Mouse (Mus musculus): ENCODE data around the gene Fam222b. TPM values are rescaled to one million over a fixed set of nuclear protein-coding genes. Genes with fewer than 3 reads are reported as not detected.
"Not testable (repeated sequence)": the region's sequence is repeated elsewhere in the genome, so short reads cannot be mapped to it uniquely, and the experiment has no call there.

The Fam222b gene
- polyA plus RNA-seq, 1 experiment from 2014 or later: 21.1 TPM

DNA sequence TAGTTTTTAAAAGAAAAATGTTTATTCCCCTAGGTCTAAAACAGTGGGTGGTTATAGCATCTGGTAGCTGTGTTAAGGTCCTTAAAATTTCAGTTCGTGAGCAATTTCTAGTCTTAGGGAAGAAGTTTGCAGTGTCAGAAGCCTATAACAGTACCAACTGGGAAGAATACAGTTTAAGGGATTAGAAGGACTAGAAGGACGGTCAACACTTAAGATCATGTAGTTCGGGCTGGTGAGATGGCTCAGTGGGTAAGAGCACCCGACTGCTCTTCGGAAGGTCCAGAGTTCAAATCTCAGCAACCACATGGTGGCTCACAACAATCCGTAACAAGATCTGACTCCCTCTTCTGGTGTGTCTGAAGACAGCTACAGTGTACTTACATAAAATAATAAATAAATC is 90.2 kb downstream of the Fam222b start:
- not testable (repeated sequence) for H3K27ac ChIP-seq (ENCODE audit: low read length); H3K9me3 ChIP-seq (ENCODE audit: control insufficient read depth, low read length); ATAC-seq; H3K4me3 ChIP-seq (replicated peaks; ENCODE audit: low read length); H3K4me2 ChIP-seq (ENCODE audit: low read length); H3K27me3 ChIP-seq (replicated peaks; ENCODE audit: control insufficient read depth, insufficient read depth, low read length); H3K9ac ChIP-seq (replicated peaks; ENCODE audit: low read depth, low read length)
- H3K4me1 ChIP-seq (replicated peaks; ENCODE audit: control insufficient read depth, insufficient read depth, low read length): peaks cover 31% of the 10 kb centered on the region
- H3K36me3 ChIP-seq (ENCODE audit: control insufficient read depth, insufficient read depth): peaks cover 17% of the 10 kb centered on the region
- 94% methylated on average over 6 of the region's 6 CpGs for WGBS

DNA sequence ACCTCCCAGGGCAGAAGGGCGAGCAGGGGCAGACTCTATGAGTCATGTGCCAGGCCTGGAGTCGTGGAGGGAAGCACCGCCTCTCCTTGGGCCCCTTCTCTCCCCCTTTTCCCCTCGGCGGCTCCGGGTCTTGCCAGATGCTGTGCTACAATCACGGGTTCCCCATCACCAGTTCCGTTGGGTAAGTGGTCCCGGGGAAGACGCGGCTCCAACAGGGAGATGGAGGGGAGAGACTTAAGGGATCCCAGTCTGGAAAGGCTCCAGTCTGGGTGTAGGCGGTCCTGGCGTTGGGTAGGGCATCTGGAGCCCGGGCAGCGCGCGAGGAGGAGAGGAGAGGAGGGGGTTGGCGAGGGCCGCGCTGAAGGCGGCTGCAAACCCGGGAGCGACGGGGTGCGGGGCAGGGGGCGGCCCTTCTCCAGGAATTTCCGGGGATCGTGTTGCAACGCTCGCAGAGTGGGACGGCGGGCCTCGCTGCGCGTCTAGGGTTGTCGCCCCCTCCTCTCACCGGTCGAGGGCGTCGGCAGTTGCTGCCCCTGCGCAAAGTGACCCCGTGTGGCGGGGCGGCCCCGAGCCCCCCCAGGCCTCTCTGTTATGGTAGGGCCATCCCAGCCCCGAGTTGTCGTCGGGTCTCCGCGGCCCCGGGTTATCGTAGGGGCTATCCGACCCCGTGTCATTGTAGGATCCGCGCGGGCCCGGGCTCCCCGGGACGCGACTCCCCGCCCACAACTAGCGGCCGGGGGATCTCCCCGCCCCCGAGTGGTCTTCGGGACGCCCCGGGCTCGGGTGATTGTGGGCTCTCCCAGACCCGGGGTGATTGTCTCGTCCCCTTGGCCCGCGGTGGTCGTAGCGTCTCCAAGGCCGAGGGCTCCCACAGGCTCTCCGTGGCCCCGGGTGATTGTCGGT is 94.1 kb downstream of the Fam222b start, which contains the start of gene Rab34:
Rab34 (plus strand) TSS at position 100 of the 903 bp plus-strand sequence.
- H3K4me1 ChIP-seq (replicated peaks; ENCODE audit: control insufficient read depth, insufficient read depth, low read length): peaks cover 20% of the 10 kb centered on the region
- WGBS: under 1% methylated on average over 75 of the region's 80 CpGs
- peaks cover 14% of the 10 kb centered on the region; the same call in 1 of the 2 replicates for H3K36me3 ChIP-seq (ENCODE audit: control insufficient read depth, insufficient read depth)
- peak within 1 kb of the TSS; percentile 74 for H3K4me3 ChIP-seq (replicated peaks; ENCODE audit: low read length)
- ATAC-seq: peak; percentile 84
- H3K27me3 ChIP-seq (replicated peaks; ENCODE audit: control insufficient read depth, insufficient read depth, low read length): no peaks in the 10 kb centered on the region
- peak within 1 kb of the TSS; percentile 92 for H3K9ac ChIP-seq (replicated peaks; ENCODE audit: low read depth, low read length)
- H3K27ac ChIP-seq (ENCODE audit: low read length): peak within 1 kb of the TSS; percentile 94
- H3K9me3 ChIP-seq (ENCODE audit: control insufficient read depth, low read length): no peaks in the 10 kb centered on the region
- peak within 1 kb of the TSS; percentile 60 for H3K4me2 ChIP-seq (ENCODE audit: low read length)

DNA sequence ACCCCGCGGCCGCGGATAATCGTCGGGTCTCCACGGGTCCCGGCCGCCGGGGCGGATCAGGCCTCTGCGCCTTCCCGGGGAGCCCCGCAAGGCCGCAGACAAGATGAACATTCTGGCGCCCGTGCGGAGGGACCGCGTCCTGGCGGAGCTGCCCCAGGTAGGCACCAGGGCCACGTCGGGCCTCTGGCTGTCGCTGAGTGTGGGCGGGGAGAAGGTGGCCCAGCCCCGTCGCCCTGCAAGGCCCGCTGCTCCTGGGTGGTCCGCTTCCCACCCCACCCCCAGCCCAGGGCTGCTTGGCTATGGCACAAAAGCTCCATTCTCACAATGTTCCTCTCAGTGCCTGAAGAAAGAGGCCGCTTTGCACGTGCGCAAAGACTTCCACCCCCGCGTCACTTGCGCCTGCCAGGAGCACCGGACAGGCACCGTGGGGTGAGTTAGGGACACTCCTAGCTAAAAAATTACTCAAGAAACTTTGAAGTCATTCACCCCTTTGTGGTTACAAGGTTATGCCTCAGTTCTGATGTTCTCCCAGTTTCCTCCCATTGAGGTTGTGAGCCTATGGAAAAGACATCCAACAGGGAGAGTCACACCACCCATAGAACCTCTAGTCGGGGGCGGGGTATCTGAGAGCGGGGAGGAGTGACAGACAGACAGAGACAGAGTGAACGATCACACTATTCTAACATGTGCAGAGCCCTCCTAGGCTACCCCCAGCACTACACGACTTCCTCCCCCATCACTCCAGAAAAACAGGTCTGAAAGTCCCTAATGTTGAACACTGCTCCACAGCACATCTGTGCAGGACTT is 95.0 kb downstream of the Fam222b start:
- peak; percentile 81 for ATAC-seq
- Histone ChIP-seq H3K9ac (replicated peaks; ENCODE audit: low read depth, low read length) (peak overlapping the region; percentile 92), H3K4me2 (ENCODE audit: low read length) (peak overlapping the region; percentile 60), H3K27ac (ENCODE audit: low read length) (peak overlapping the region; percentile 94), H3K9me3 (ENCODE audit: control insufficient read depth, low read length) (no peaks in the 10 kb centered on the region), H3K4me1 (replicated peaks; ENCODE audit: control insufficient read depth, insufficient read depth, low read length) (peaks cover 17% of the 10 kb centered on the region), H3K36me3 (ENCODE audit: control insufficient read depth, insufficient read depth) (peaks cover 14% of the 10 kb centered on the region; the same call in 1 of the 2 replicates), H3K4me3 (replicated peaks; ENCODE audit: low read length) (peak overlapping the region; percentile 74), H3K27me3 (replicated peaks; ENCODE audit: control insufficient read depth, insufficient read depth, low read length) (no peaks in the 10 kb centered on the region)
- WGBS: under 1% methylated on average over 42 of the region's 42 CpGs

DNA sequence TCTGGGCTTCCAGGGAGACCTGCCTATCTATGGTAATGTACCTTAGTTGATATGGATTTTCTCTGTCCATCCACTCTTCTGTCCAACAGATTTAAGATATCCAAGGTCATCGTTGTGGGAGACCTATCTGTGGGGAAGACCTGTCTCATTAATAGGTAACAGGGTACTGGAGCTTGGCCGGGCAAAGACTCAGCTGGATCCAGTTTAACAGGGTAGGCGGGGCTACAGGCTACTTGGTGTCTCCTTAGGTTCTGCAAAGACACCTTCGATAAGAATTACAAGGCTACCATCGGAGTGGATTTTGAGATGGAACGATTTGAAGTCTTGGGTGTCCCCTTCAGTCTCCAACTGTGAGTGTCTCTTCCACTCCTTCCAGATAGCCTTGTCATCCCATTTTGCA is 95.6 kb downstream of the Fam222b start:
- H3K4me1 ChIP-seq (replicated peaks; ENCODE audit: control insufficient read depth, insufficient read depth, low read length): peaks cover 22% of the 10 kb centered on the region
- peak overlapping the region; percentile 74 for H3K4me3 ChIP-seq (replicated peaks; ENCODE audit: low read length)
- no peak overlapping the region for H3K9ac ChIP-seq (replicated peaks; ENCODE audit: low read depth, low read length)
- H3K4me2 ChIP-seq (ENCODE audit: low read length): peak overlapping the region; percentile 60
- peaks cover 14% of the 10 kb centered on the region; the same call in 1 of the 2 replicates for H3K36me3 ChIP-seq (ENCODE audit: control insufficient read depth, insufficient read depth)
- peak overlapping the region; percentile 94; the same call in 1 of the 2 replicates for H3K27ac ChIP-seq (ENCODE audit: low read length)
- 76% methylated on average over 6 of the region's 6 CpGs for WGBS
- no peak for ATAC-seq
- no peaks in the 10 kb centered on the region for H3K27me3 ChIP-seq (replicated peaks; ENCODE audit: control insufficient read depth, insufficient read depth, low read length)
- H3K9me3 ChIP-seq (ENCODE audit: control insufficient read depth, low read length): no peaks in the 10 kb centered on the region

DNA sequence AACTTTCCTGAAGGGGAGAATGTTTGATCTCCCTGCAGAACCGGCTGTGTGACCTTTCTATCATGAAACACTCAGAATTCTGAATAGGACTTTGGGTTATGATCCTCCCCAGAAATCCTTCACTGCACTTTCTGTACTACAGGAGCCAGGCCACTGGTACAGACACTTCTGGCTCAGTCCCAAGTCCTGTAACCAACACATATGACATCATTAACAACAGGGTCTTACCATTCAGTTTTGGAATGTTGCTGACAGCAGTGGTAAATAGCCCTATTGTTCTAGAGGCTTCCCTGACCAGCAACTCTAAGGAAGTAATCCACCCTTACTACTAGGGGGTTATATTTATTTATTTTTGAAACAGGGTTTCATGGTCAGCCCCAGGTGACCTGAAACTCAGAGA is 98.7 kb downstream of the Fam222b start, which contains the start of gene Proca1:
Proca1 (plus strand) TSS at position 280 of the 400 bp plus-strand sequence.
- WGBS: 81% methylated on average over 1 of the region's 1 CpGs
- Histone ChIP-seq H3K4me2 (ENCODE audit: low read length) (no peak within 1 kb of the TSS), H3K9ac (replicated peaks; ENCODE audit: low read depth, low read length) (no peak within 1 kb of the TSS), H3K27ac (ENCODE audit: low read length) (no peak within 1 kb of the TSS), H3K36me3 (ENCODE audit: control insufficient read depth, insufficient read depth) (peaks cover 14% of the 10 kb centered on the region; the same call in 1 of the 2 replicates), H3K4me3 (replicated peaks; ENCODE audit: low read length) (no peak within 1 kb of the TSS), H3K4me1 (replicated peaks; ENCODE audit: control insufficient read depth, insufficient read depth, low read length) (peaks cover 19% of the 10 kb centered on the region), H3K9me3 (ENCODE audit: control insufficient read depth, low read length) (no peaks in the 10 kb centered on the region), H3K27me3 (replicated peaks; ENCODE audit: control insufficient read depth, insufficient read depth, low read length) (no peaks in the 10 kb centered on the region)
- no peak for ATAC-seq

DNA sequence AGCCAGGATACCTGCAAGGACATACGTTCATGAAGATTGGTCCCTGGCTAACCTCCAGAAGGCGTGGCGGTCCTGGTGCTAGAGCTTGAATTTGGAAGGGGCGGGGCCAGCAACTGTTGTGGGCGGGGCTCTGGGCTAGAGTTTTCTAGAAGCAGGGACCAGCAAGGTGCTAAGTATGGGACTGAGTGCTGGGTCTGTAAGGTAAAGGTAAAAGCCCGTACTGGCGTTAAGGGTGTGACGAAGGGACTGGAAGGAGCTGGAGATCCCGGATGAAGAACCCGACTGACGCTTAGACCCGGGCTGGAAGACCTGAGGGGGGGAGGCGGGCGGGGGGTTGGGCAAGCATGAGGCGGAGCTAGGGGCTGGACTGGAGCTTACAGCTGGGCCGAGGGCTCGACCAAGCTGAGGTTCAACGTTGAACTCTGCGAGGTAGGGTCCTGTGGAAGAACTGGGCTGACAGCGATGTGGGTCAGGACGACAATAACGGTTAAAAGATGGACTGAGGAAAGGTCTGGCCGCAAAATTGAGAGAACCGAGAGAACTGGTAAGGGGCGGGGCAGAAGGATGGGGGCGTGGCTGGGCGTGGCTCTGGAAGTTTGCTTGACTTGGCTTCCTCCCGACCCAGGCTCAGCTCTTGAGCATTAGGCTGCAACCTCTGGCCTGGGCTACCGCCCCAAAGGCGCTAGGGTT is 100.1 kb downstream of the Fam222b start:
- peak overlapping the region; percentile 28 for H3K4me3 ChIP-seq (replicated peaks; ENCODE audit: low read length)
- no peaks in the 10 kb centered on the region for H3K27me3 ChIP-seq (replicated peaks; ENCODE audit: control insufficient read depth, insufficient read depth, low read length)
- ATAC-seq: 0 out of 2 replicates have a peak, but pooled peaks have one; percentile 48
- H3K4me2 ChIP-seq (ENCODE audit: low read length): peak overlapping the region; percentile 43
- peaks cover 14% of the 10 kb centered on the region; the same call in 1 of the 2 replicates for H3K36me3 ChIP-seq (ENCODE audit: control insufficient read depth, insufficient read depth)
- H3K27ac ChIP-seq (ENCODE audit: low read length): no peak overlapping the region
- H3K9me3 ChIP-seq (ENCODE audit: control insufficient read depth, low read length): no peaks in the 10 kb centered on the region
- peaks cover 15% of the 10 kb centered on the region for H3K4me1 ChIP-seq (replicated peaks; ENCODE audit: control insufficient read depth, insufficient read depth, low read length)
- WGBS: 4% methylated on average over 30 of the region's 30 CpGs
- no peak overlapping the region; the same call in 1 of the 2 replicates for H3K9ac ChIP-seq (replicated peaks; ENCODE audit: low read depth, low read length)

DNA sequence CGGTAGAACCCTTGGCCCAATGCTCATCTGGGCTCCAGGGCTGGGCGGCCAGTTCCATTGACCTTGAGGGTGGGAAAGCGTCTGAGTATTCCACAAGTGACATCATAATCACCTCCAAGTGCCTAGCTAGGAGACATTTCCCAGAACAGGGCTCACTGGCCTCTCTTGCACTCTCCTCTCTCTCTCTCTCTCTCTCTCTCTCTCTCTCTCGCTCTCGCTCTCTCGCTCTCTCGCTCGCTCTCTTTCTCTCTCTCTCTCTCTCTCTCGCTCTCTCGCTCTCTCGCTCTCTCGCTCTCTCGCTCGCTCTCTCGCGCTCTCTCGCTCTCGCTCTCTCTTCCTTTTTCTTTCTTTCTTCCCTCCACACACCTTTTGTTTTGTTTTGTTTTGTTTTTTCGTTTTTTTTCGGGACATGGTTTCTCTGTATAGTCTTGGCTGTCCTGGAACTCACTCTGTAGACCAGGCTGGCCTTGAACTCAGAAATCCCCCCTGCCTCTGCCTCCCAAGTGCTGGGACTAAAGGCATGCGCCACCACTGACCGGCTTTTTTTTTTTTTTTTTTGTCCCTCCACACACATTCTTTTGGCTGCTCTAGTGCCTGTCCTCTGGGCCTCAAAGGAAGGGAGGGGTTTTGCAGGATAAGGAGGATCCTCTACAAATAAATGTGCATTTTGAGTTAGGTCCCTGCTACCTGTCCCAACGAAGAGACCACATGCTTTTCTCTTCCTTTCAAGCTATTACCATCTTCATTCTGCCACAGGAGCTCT is 100.8 kb downstream of the Fam222b start:
- H3K36me3 ChIP-seq (ENCODE audit: control insufficient read depth, insufficient read depth): peaks cover 14% of the 10 kb centered on the region; the same call in 1 of the 2 replicates
- peaks cover 8% of the 10 kb centered on the region for H3K4me1 ChIP-seq (replicated peaks; ENCODE audit: control insufficient read depth, insufficient read depth, low read length)
- no peaks in the 10 kb centered on the region for H3K9me3 ChIP-seq (ENCODE audit: control insufficient read depth, low read length)
- peak overlapping the region; percentile 43 for H3K4me2 ChIP-seq (ENCODE audit: low read length)
- H3K27me3 ChIP-seq (replicated peaks; ENCODE audit: control insufficient read depth, insufficient read depth, low read length): no peaks in the 10 kb centered on the region
- ATAC-seq: no peak
- H3K9ac ChIP-seq (replicated peaks; ENCODE audit: low read depth, low read length): no peak overlapping the region
- H3K27ac ChIP-seq (ENCODE audit: low read length): no peak overlapping the region
- H3K4me3 ChIP-seq (replicated peaks; ENCODE audit: low read length): peak overlapping the region; percentile 28
- 53% methylated on average over 23 of the region's 23 CpGs for WGBS

DNA sequence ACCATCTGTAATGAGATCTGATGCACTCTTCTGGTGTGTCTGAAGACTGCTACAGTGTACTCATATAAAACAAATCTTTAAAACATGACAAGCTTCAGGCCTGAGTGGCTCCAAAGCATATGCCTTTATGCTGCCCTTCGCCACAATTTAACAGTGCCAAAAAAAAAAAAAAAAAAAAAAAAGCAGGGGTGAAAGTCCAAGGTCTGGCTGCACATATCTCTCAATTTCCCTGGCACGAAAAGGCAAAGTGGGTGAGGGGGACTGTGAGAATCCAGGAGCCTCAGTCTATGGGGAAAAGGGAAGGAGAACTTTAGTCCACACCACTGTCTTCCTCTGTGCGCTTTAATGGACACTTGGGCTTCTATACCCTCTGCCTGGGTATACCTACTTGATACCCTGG is 107.9 kb downstream of the Fam222b start:
- H3K27me3 ChIP-seq (replicated peaks; ENCODE audit: control insufficient read depth, insufficient read depth, low read length): no peaks in the 10 kb centered on the region
- H3K27ac ChIP-seq (ENCODE audit: low read length): no peak overlapping the region
- WGBS: 95% methylated on average over 3 of the region's 3 CpGs
- no peak overlapping the region for H3K4me2 ChIP-seq (ENCODE audit: low read length)
- H3K4me3 ChIP-seq (replicated peaks; ENCODE audit: low read length): no peak overlapping the region
- ATAC-seq: no peak
- H3K36me3 ChIP-seq (ENCODE audit: control insufficient read depth, insufficient read depth): peaks cover 10% of the 10 kb centered on the region
- no peaks in the 10 kb centered on the region for H3K4me1 ChIP-seq (replicated peaks; ENCODE audit: control insufficient read depth, insufficient read depth, low read length)
- H3K9me3 ChIP-seq (ENCODE audit: control insufficient read depth, low read length): no peaks in the 10 kb centered on the region
- H3K9ac ChIP-seq (replicated peaks; ENCODE audit: low read depth, low read length): no peak overlapping the region
